Mouse (Mus musculus) heart, embryonic 13.5 days (tissue): ENCODE results near the gene Kpna1. TPM values are rescaled to one million over a fixed set of nuclear protein-coding genes. Genes with fewer than 3 reads are reported as not detected.
"Not testable (repeated sequence)": the region's sequence is repeated elsewhere in the genome, so short reads cannot be mapped to it uniquely, and the experiment has no call there.

Experiments used
- ATAC-seq: fragments of 200-750 bp; cut with Nextera tagmentation; 2 replicates; pipeline ENCODE4 v1.8.0; 2017; ENCODE audit warnings: moderate TSS enrichment; ENCODE audit not compliant: insufficient number of reproducible peaks, low FRiP score, low TSS enrichment; ENCODE audit errors: extremely low read depth
- H3K27ac ChIP-seq: fragments of 300-500 bp; sonication (generic); replicated peaks from 2 replicates; pipeline ENCODE4 v1.5.1; 2015; ENCODE audit warnings: moderate library complexity, mild to moderate bottlenecking, inconsistent platforms
- H3K27me3 ChIP-seq: fragments of 300-500 bp; sonication (generic); replicated peaks from 2 replicates; pipeline ENCODE4 v1.6.1; 2015; ENCODE audit warnings: mild to moderate bottlenecking, inconsistent platforms
- H3K36me3 ChIP-seq: fragments of 300-500 bp; sonication (generic); 2 replicates; pipeline ENCODE4 v1.6.1; 2015; ENCODE audit warnings: mild to moderate bottlenecking, inconsistent platforms
- H3K4me1 ChIP-seq: fragments of 300-500 bp; sonication (generic); 2 replicates; pipeline ENCODE4 v1.6.1; 2015; ENCODE audit warnings: inconsistent platforms
- H3K4me2 ChIP-seq: fragments of 300-500 bp; sonication (generic); 2 replicates; pipeline ENCODE4 v1.6.1; 2015; ENCODE audit warnings: inconsistent platforms, mild to moderate bottlenecking, moderate library complexity
- H3K4me3 ChIP-seq: fragments of 300-500 bp; sonication (generic); 2 replicates; pipeline ENCODE4 v1.5.1; 2015; ENCODE audit warnings: moderate library complexity, mild to moderate bottlenecking, inconsistent platforms
- H3K9ac ChIP-seq: fragments of 300-500 bp; sonication (generic); 2 replicates; pipeline ENCODE4 v1.6.1; 2015; ENCODE audit warnings: inconsistent platforms, mild to moderate bottlenecking, moderate library complexity
- H3K9me3 ChIP-seq: fragments of 300-500 bp; sonication (generic); 2 replicates; pipeline ENCODE4 v1.6.1; 2016; ENCODE audit warnings: inconsistent platforms
- WGBS: fragments of 180-500 bp; shearing (Covaris S2); methylation state at CpG from one replicate; pipeline ENCODE4 v1.1.7; 2015; ENCODE audit warnings: mixed read lengths; 5-methylcytosine and 5-hydroxymethylcytosine counted together
- polyA plus RNA-seq: library from polyadenylated mRNA; unstranded; fragments of >200 nt; fragmentation: Nextera tagmentation; extraction: Ambion mirVana; gene quantifications from 2 replicates; pipeline ENCODE4 v1.2.1, GENCODE M21; 2015

The Kpna1 gene
- polyA plus RNA-seq, 1 experiment from 2014 or later = 41.4 TPM

GRCm38 (mm10) chr16:35965991-35966390, 12.6 kb upstream of the Kpna1 start:
- WGBS = 70% methylated on average over 4 of the region's 4 CpGs
- H3K9me3 ChIP-seq, H3K9ac ChIP-seq, ATAC-seq, H3K4me2 ChIP-seq, H3K27ac ChIP-seq, H3K4me1 ChIP-seq, H3K4me3 ChIP-seq, H3K27me3 ChIP-seq: not testable (repeated sequence)
- H3K36me3 ChIP-seq = peaks cover 19% of the 10 kb centered on the region; the same call in 1 of the 2 replicates

GRCm38 (mm10) chr16:35966411-35967115, 12.0 kb upstream of the Kpna1 start:
- Histone ChIP-seq H3K27me3 (no peaks in the 10 kb centered on the region), H3K36me3 (peaks cover 19% of the 10 kb centered on the region; the same call in 1 of the 2 replicates), H3K4me3 (no peak overlapping the region), H3K4me1 (no peaks in the 10 kb centered on the region), H3K27ac (no peak overlapping the region), H3K4me2 (no peak overlapping the region), H3K9ac (no peak overlapping the region), H3K9me3 (no peaks in the 10 kb centered on the region)
- 56% methylated on average over 5 of the region's 5 CpGs for WGBS
- no peak for ATAC-seq

- no peak overlapping the region for H3K27ac ChIP-seq
These were observed 11.2 kb upstream of the Kpna1 start for GRCm38 (mm10) chr16:35967319-35967718.

GRCm38 (mm10) chr16:35968149-35968548, 10.4 kb upstream of the Kpna1 start:
- 30% methylated on average over 2 of the region's 2 CpGs for WGBS
- peaks cover 26% of the 10 kb centered on the region; the same call in 1 of the 2 replicates for H3K36me3 ChIP-seq
- no peak overlapping the region for H3K4me3 ChIP-seq

More at GRCm38 (mm10) chr16:35967319-35967718, 11.2 kb upstream of the Kpna1 start:
- 85% methylated on average over 4 of the region's 4 CpGs for WGBS
- no peaks in the 10 kb centered on the region for H3K9me3 ChIP-seq
- H3K4me1 ChIP-seq = no peaks in the 10 kb centered on the region
- H3K4me2 ChIP-seq = no peak overlapping the region
- peaks cover 26% of the 10 kb centered on the region; the same call in 1 of the 2 replicates for H3K36me3 ChIP-seq
- H3K9ac ChIP-seq = no peak overlapping the region
- no peak overlapping the region for H3K4me3 ChIP-seq
- no peaks in the 10 kb centered on the region for H3K27me3 ChIP-seq
- no peak for ATAC-seq

GRCm38 (mm10) chr16:35974021-35974420, 4.5 kb upstream of the Kpna1 start:
- WGBS = 53% methylated on average over 1 of the region's 1 CpGs

More at GRCm38 (mm10) chr16:35968149-35968548, 10.4 kb upstream of the Kpna1 start:
- Histone ChIP-seq H3K4me2 (no peak overlapping the region), H3K9me3 (no peaks in the 10 kb centered on the region), H3K9ac (no peak overlapping the region), H3K4me1 (no peaks in the 10 kb centered on the region), H3K27me3 (no peaks in the 10 kb centered on the region), H3K27ac (no peak overlapping the region)
- ATAC-seq = no peak

GRCm38 (mm10) chr16:35981363-35981821, 2.8 kb downstream of the Kpna1 start:
- Histone ChIP-seq H3K9me3 (0 out of 2 replicates have a peak, but pooled peaks cover 3% of the 10 kb centered on the region), H3K27ac (no peak overlapping the region), H3K27me3 (no peaks in the 10 kb centered on the region), H3K36me3 (no peaks in the 10 kb centered on the region), H3K9ac (no peak overlapping the region), H3K4me2 (peak overlapping the region; percentile 84), H3K4me3 (0 out of 2 replicates have a peak overlapping the region, but pooled peaks have one; percentile 0), H3K4me1 (peaks cover 26% of the 10 kb centered on the region)
- ATAC-seq = peak; percentile 89
- 37% methylated on average over 19 of the region's 19 CpGs for WGBS

More at GRCm38 (mm10) chr16:35974021-35974420, 4.5 kb upstream of the Kpna1 start:
- Histone ChIP-seq H3K9ac (no peak overlapping the region), H3K4me2 (no peak overlapping the region), H3K27me3 (no peaks in the 10 kb centered on the region), H3K36me3 (peaks cover 13% of the 10 kb centered on the region; the same call in 1 of the 2 replicates), H3K4me3 (no peak overlapping the region), H3K4me1 (no peaks in the 10 kb centered on the region), H3K27ac (no peak overlapping the region), H3K9me3 (no peaks in the 10 kb centered on the region)
- ATAC-seq = no peak

GRCm38 (mm10) chr16:35982506-35982901, 4.0 kb downstream of the Kpna1 start:
- Histone ChIP-seq H3K27ac (peak overlapping the region; percentile 100), H3K4me2 (peak overlapping the region; percentile 84), H3K4me3 (peak overlapping the region; percentile 83), H3K4me1 (peaks cover 30% of the 10 kb centered on the region), H3K36me3 (no peaks in the 10 kb centered on the region), H3K27me3 (no peaks in the 10 kb centered on the region), H3K9ac (peak overlapping the region; percentile 94), H3K9me3 (0 out of 2 replicates have a peak, but pooled peaks cover 3% of the 10 kb centered on the region)
- no peak for ATAC-seq
- WGBS = 3% methylated on average over 15 of the region's 15 CpGs

GRCm38 (mm10) chr16:35982902-35983516, 4.5 kb downstream of the Kpna1 start:
- Histone ChIP-seq H3K4me3 (peak overlapping the region; percentile 83), H3K4me2 (peak overlapping the region; percentile 84), H3K9me3 (0 out of 2 replicates have a peak, but pooled peaks cover 3% of the 10 kb centered on the region), H3K9ac (peak overlapping the region; percentile 94), H3K4me1 (peaks cover 33% of the 10 kb centered on the region), H3K27ac (peak overlapping the region; percentile 100), H3K36me3 (no peaks in the 10 kb centered on the region), H3K27me3 (no peaks in the 10 kb centered on the region)
- under 1% methylated on average over 54 of the region's 54 CpGs for WGBS
- ATAC-seq = peak; percentile 82

- Histone ChIP-seq H3K36me3 (no peaks in the 10 kb centered on the region), H3K9ac (peak overlapping the region; percentile 94), H3K9me3 (0 out of 2 replicates have a peak, but pooled peaks cover 3% of the 10 kb centered on the region), H3K4me1 (peaks cover 33% of the 10 kb centered on the region), H3K4me3 (peak overlapping the region; percentile 83), H3K27ac (peak overlapping the region; percentile 100), H3K27me3 (no peaks in the 10 kb centered on the region), H3K4me2 (peak overlapping the region; percentile 84)
- WGBS = under 1% methylated on average over 48 of the region's 86 CpGs
- ATAC-seq = peak; percentile 73
These were observed 5.1 kb downstream of the Kpna1 start for GRCm38 (mm10) chr16:35983517-35984101.

GRCm38 (mm10) chr16:35984471-35984870, 5.9 kb downstream of the Kpna1 start:
- Histone ChIP-seq H3K9ac (peak overlapping the region; percentile 94), H3K27me3 (no peaks in the 10 kb centered on the region), H3K9me3 (0 out of 2 replicates have a peak, but pooled peaks cover 3% of the 10 kb centered on the region), H3K4me1 (peaks cover 33% of the 10 kb centered on the region), H3K36me3 (0 out of 2 replicates have a peak, but pooled peaks cover 1% of the 10 kb centered on the region), H3K27ac (peak overlapping the region; percentile 100), H3K4me2 (peak overlapping the region; percentile 84), H3K4me3 (peak overlapping the region; percentile 83)
- no peak for ATAC-seq
- WGBS = 42% methylated on average over 3 of the region's 3 CpGs

GRCm38 (mm10) chr16:35987930-35988329, 9.4 kb downstream of the Kpna1 start:
- no peaks in the 10 kb centered on the region for H3K9me3 ChIP-seq
- WGBS = 70% methylated on average over 1 of the region's 1 CpGs

More at GRCm38 (mm10) chr16:35987930-35988329, 9.4 kb downstream of the Kpna1 start:
- no peak for ATAC-seq
- Histone ChIP-seq H3K27me3 (no peaks in the 10 kb centered on the region), H3K36me3 (0 out of 2 replicates have a peak, but pooled peaks cover 3% of the 10 kb centered on the region), H3K4me3 (no peak overlapping the region), H3K27ac (no peak overlapping the region), H3K4me2 (no peak overlapping the region), H3K9ac (no peak overlapping the region), H3K4me1 (peaks cover 27% of the 10 kb centered on the region)
